Mouse (Mus musculus): ENCODE measurements around the gene Cdc42bpg.

- TF ChIP-seq CTCF (IDR thresholded peaks at IDR 0.05; ENCODE audit: extremely low read depth, insufficient read depth, low read length) (no peak), POLR2A (IDR thresholded peaks at IDR 0.05; ENCODE audit: extremely low read depth, insufficient read depth, low read length) (no peak)
These were observed 17.9 kb upstream of the Cdc42bpg start for GRCm38 (mm10) chr19:6288236-6288894.
